Mouse (Mus musculus) olfactory bulb, adult 2 months (tissue): ENCODE data around the gene Rap1gap2. TPM values are rescaled to one million over a fixed set of nuclear protein-coding genes. Genes with fewer than 3 reads are reported as not detected.
"Not testable (repeated sequence)": the region's sequence is repeated elsewhere in the genome, so short reads cannot be mapped to it uniquely, and the experiment has no call there.

Experiments used
- H3K27ac ChIP-seq: fragments of 200-500 bp; 2 replicates; pipeline ENCODE4 v1.5.1; 2012; ENCODE audit warnings: low read depth, low read length; ENCODE audit not compliant: insufficient read depth
- H3K4me1 ChIP-seq: fragments of 200-500 bp; 2 replicates; pipeline ENCODE4 v1.6.1; 2012; ENCODE audit warnings: low read length; ENCODE audit not compliant: control insufficient read depth, insufficient read depth
- H3K4me3 ChIP-seq: fragments of 200-500 bp; 2 replicates; pipeline ENCODE4 v1.5.1; 2012; ENCODE audit warnings: mild to moderate bottlenecking, low read depth, low read length, moderate library complexity; ENCODE audit not compliant: insufficient read depth
- CTCF ChIP-seq: fragments of 200-500 bp; IDR thresholded peaks from 2 replicates; pipeline ENCODE4 v1.5.1; 2012; ENCODE audit warnings: low read depth, mild to moderate bottlenecking, low read length, moderate library complexity; ENCODE audit not compliant: insufficient read depth
- POLR2A ChIP-seq: fragments of 200-500 bp; IDR thresholded peaks from 2 replicates; pipeline ENCODE4 v1.6.1; 2012; ENCODE audit warnings: mild to moderate bottlenecking, low read depth, low read length, moderate library complexity; ENCODE audit not compliant: insufficient read depth
- WGBS: fragments of 180-500 bp; shearing (Covaris S2); methylation state at CpG from one replicate; pipeline ENCODE4 v1.1.7; 2018; 5-methylcytosine and 5-hydroxymethylcytosine counted together
- polyA plus RNA-seq: library from polyadenylated mRNA; stranded (reverse); fragments of >200 nt; gene quantifications from 2 replicates; pipeline ENCODE4 v1.2.4, GENCODE M21; 2012; ENCODE audit warnings: low replicate concordance; ENCODE audit not compliant: missing spikeins, insufficient read depth, insufficient read length

Rap1gap2 gene
- polyA plus RNA-seq, 1 experiment: not detected

DNA sequence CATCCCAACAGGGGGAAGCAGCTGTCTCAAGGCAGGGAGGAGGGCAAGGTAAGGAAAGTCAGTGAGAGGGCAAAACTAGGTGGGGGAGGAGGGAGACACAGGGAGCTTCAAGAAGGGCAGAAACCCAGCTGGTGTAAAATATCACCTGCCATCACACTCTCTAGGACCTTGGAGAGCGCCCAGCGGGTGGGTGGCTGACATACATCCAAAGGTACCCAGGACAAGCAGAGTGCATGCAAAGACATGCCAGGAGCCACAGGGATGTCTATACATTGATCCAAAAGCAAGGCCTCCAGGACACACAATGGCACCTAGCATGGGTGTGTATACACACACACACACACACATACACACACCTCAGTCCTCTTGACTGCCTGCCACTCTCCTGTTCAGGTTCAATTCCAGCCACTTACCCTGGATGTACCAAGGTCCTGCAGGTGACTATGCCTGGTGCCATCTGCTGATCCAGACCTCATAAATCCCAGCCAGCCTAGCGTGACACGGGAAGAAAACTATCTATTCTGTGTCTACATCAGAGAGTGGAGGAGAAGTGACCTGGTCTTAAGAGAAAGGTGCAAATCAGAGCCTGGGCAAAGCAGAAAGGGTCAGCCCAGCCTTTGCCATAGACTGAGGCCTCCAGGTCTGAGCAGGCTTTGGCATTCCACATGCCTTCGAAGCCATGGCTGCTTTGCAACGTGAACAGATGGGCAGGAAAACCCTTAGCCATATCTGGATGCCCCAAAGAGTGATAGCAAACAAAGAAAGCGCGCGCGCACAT is 25.6 kb downstream of the Rap1gap2 start:
- Histone ChIP-seq H3K27ac (no peak overlapping the region), H3K4me3 (no peak overlapping the region), H3K4me1 (peaks cover 43% of the 10 kb centered on the region)
- TF ChIP-seq POLR2A (no peak), CTCF (no peak)
- 82% methylated on average over 10 of the region's 10 CpGs for WGBS

DNA sequence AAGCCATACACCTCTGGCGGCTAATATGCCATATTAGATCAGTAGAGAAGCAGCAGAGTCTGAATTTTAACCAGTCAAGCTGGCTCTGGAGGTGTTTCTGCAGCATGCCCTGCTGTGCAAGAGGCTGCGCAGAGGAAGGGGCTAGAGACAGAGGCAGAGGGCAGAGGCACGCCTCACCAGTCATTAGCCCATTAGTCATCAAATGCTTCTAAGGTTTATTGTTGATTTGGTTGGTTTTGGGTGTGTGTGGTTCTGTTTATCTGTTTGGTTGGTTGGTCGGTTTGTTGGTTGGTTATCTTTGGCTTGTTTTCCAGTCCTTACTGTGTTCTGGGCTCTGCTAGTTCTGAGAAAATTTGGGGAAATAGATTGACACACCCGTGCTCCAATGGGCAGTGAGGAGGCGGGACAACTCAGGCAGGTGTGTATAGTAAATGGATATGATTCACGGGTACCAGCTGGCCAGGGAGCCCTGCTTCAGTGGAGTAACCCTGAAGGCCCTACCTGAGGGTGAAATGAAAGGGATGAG is 26.8 kb downstream of the Rap1gap2 start:
- Histone ChIP-seq H3K4me3 (no peak overlapping the region), H3K27ac (no peak overlapping the region), H3K4me1 (peaks cover 37% of the 10 kb centered on the region)
- TF ChIP-seq CTCF: no peak
- no peak for TF ChIP-seq POLR2A
- WGBS: 61% methylated on average over 7 of the region's 7 CpGs

- Histone ChIP-seq H3K4me1 (peaks cover 29% of the 10 kb centered on the region), H3K27ac (no peak overlapping the region), H3K4me3 (no peak overlapping the region)
- 91% methylated on average over 3 of the region's 3 CpGs for WGBS
- TF ChIP-seq POLR2A: no peak
- no peak for TF ChIP-seq CTCF
Observed at GRCm38 (mm10) chr11:74582464-74582863, 28.3 kb downstream of the Rap1gap2 start.

- not testable (repeated sequence) for H3K4me3 ChIP-seq, H3K27ac ChIP-seq
- WGBS: 55% methylated on average over 4 of the region's 4 CpGs
- peaks cover 28% of the 10 kb centered on the region for H3K4me1 ChIP-seq
Observed at GRCm38 (mm10) chr11:74581333-74581732, 29.4 kb downstream of the Rap1gap2 start.

DNA sequence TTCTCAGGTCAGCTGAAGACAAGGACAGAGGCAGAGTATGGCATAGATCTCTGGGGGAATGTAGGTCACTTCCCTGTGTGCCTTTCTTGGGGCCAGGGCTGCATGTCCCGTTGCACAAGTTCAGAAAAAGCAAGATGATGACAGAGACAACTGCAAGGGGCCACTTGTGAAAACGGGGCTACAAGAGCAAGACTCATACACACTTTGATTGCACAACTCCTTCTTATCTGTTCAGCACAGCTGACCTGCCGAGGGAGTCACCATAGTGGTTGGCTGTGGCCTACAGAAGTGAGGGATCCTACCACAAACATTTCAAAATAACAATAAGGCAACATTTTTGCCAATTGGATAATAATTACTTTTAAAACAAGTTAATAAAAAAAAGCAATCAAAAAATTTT is 33.6 kb downstream of the Rap1gap2 start:
- peaks cover 18% of the 10 kb centered on the region for H3K4me1 ChIP-seq
- no peak overlapping the region for H3K4me3 ChIP-seq
- TF ChIP-seq CTCF (no peak), POLR2A (no peak)
- H3K27ac ChIP-seq: no peak overlapping the region
- WGBS: 76% methylated on average over 3 of the region's 3 CpGs

- peaks cover 26% of the 10 kb centered on the region for H3K4me1 ChIP-seq
- 50% methylated on average over 3 of the region's 3 CpGs for WGBS
- H3K4me3 ChIP-seq: no peak overlapping the region
- no peak overlapping the region for H3K27ac ChIP-seq
- TF ChIP-seq POLR2A (no peak), CTCF (no peak)
Observed at GRCm38 (mm10) chr11:74575940-74576339, 34.8 kb downstream of the Rap1gap2 start.

DNA sequence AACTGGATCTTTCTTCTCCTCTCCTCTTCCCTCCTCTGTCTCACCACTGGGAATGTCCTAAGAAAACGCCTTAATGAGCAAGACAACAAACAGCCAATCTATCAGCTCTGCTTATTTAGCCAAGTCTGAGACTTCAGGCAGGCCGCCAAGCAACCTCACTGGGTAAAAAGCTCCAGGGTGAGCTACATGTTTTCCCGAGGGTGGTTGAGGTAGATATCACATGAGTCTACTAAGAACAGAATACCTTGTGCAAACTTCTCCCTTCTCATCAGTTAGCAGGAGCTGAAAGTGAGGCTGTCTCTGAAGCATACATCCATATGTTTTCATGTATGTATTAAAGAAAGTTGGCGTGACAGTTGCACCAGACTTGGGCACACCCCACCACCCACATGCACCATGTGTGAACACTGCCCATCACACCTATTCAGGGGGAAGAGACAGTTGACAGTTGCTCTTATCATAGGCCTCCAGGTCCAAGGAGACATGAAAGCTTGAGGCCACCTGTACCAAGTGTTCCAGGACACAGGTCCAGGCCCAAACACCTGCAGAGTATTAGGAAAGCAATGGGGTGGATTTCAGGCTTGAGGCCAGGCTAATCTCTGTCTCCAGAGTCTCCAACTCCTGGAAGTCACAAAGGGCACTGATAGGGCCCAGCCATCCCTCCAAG is 35.8 kb downstream of the Rap1gap2 start:
- H3K4me3 ChIP-seq: no peak overlapping the region
- WGBS: 60% methylated on average over 4 of the region's 4 CpGs
- H3K4me1 ChIP-seq: peaks cover 27% of the 10 kb centered on the region
- no peak for TF ChIP-seq CTCF
- TF ChIP-seq POLR2A: no peak
- H3K27ac ChIP-seq: no peak overlapping the region

DNA sequence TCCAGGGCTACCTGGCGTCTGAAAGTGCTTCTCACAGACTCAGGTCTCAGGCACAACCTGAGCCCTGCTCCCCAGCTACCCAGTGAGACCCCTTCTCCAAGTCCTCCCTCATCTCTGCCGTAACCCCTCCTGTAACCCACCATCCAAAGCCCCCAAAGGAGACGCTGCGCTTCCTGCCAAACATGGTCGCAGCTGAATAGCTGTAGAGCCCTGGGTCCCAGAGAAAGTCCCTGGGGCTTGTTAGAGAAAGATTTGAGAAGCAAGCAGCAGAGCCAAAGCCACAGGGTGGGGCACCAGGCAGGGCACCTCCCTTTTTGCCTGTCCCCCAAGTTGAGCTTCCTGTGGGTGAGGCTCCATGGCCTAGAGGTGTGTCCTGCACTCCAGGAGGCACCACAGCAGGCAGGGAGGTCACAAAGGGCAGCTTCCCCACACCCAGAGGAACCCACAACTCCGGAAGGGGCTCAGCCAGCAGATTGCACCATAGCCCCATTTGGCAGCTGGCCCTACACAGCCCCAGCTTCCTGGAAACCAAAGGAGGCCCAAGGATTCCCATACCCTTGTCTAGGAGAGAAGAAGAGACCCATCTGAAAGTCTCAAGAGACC is 38.2 kb downstream of the Rap1gap2 start:
- no peak overlapping the region for H3K4me3 ChIP-seq
- no peak overlapping the region for H3K27ac ChIP-seq
- WGBS: 93% methylated on average over 6 of the region's 6 CpGs
- no peak for TF ChIP-seq POLR2A
- no peak for TF ChIP-seq CTCF
- peaks cover 45% of the 10 kb centered on the region for H3K4me1 ChIP-seq

DNA sequence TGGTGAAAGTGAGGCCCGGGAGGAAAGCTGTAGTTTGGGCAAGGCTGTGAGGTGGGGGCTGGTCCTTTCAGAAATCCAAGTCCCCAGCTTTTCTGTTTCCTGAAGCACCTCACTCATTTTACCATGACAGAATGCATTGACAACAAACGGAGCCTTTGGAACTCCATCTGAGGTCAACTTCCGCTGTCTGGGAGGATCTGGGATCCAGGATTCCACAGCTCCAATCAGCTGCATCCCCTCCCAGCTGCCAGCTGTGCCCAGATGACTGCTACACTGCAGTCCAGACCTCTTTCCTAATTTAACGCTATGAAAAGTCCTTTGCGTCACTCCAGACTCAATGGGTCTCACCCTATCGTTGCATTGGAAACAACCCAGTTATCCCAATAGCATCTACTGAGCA is 41.0 kb downstream of the Rap1gap2 start:
- H3K4me1 ChIP-seq: peaks cover 38% of the 10 kb centered on the region
- WGBS: 57% methylated on average over 6 of the region's 6 CpGs
- H3K4me3 ChIP-seq: no peak overlapping the region
- H3K27ac ChIP-seq: no peak overlapping the region
- TF ChIP-seq CTCF (no peak), POLR2A (no peak)
